Mouse (Mus musculus) thymus, adult 2 months (tissue): ENCODE results near the gene Ccer1. TPM values are rescaled to one million over a fixed set of nuclear protein-coding genes. Genes with fewer than 3 reads are reported as not detected.

Source experiments
- DNase-seq: peaks from one replicate; pipeline ENCODE4 v3.0.0; 2021
- H3K27ac ChIP-seq: fragments of 200-500 bp; 2 replicates; pipeline ENCODE4 v1.5.1; 2012; ENCODE audit warnings: low read length, control low read depth; ENCODE audit not compliant: control insufficient read depth, insufficient read depth
- H3K27me3 ChIP-seq: fragments of 200-500 bp; 2 replicates; pipeline ENCODE4 v1.6.1; 2012; ENCODE audit warnings: mild to moderate bottlenecking, low read length, moderate library complexity, mixed read lengths; ENCODE audit not compliant: control insufficient read depth, insufficient read depth
- H3K36me3 ChIP-seq: fragments of 200-500 bp; 2 replicates; pipeline ENCODE4 v1.6.1; 2012; ENCODE audit warnings: mild to moderate bottlenecking, low read length, moderate library complexity; ENCODE audit not compliant: control insufficient read depth, insufficient read depth
- H3K4me1 ChIP-seq: fragments of 200-500 bp; replicated peaks from 2 replicates; pipeline ENCODE4 v1.6.1; 2012; ENCODE audit warnings: low read length; ENCODE audit not compliant: control insufficient read depth, insufficient read depth
- H3K4me3 ChIP-seq: fragments of 200-500 bp; 2 replicates; pipeline ENCODE4 v1.5.1; 2012; ENCODE audit warnings: mild to moderate bottlenecking, low read length, control low read depth, moderate library complexity; ENCODE audit not compliant: control insufficient read depth, insufficient read depth
- CTCF ChIP-seq: fragments of 200-500 bp; IDR thresholded peaks from 2 replicates; pipeline ENCODE4 v1.5.1; 2012; ENCODE audit warnings: mild to moderate bottlenecking, control low read depth, low read length, moderate library complexity, borderline replicate concordance; ENCODE audit not compliant: control insufficient read depth, poor library complexity, insufficient read depth; ENCODE audit errors: extremely low read depth
- POLR2A ChIP-seq: fragments of 200-500 bp; IDR thresholded peaks from 2 replicates; pipeline ENCODE4 v1.6.1; 2012; ENCODE audit warnings: mild to moderate bottlenecking, low read length, control low read depth, moderate library complexity; ENCODE audit not compliant: control insufficient read depth, poor library complexity, insufficient read depth; ENCODE audit errors: extremely low read depth
- WGBS: fragments of 180-500 bp; shearing (Covaris S2); methylation state at CpG from one replicate; pipeline ENCODE4 v1.1.7; 2018; 5-methylcytosine and 5-hydroxymethylcytosine counted together
- polyA plus RNA-seq: library from polyadenylated mRNA; depleted of rRNA; stranded (reverse); fragments of >200 nt; gene quantifications from 2 replicates; pipeline ENCODE4 v1.2.3, GENCODE M21; 2012

Gene Ccer1
- polyA plus RNA-seq, 1 experiment = 0.12 TPM

DNA sequence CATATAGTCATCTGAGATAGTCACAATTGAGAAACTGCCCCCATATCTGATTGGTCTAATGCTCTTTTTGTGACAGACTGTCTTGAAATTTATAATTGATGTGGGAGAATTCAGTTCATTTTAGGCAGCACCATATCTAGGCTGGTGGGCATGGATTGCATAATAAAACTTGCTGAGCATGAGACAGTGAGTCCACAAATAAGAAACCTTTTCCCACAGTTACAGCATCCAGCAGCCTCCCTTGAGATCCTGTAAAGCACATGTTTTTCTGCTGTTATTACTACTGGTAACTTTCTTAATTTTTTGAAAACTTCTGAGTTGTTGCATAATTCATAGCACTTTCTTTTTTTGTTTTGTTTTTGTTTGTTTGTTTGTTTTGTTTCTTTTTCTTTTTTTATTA lies 9.9 kb upstream of the Ccer1 start:
- TF ChIP-seq POLR2A = no peak
- no peak for TF ChIP-seq CTCF
- no peaks in the 10 kb centered on the region for H3K36me3 ChIP-seq
- H3K27ac ChIP-seq = no peak overlapping the region
- H3K27me3 ChIP-seq = no peaks in the 10 kb centered on the region
- H3K4me3 ChIP-seq = no peak overlapping the region
- DNase-seq = no peak
- H3K4me1 ChIP-seq = no peaks in the 10 kb centered on the region

DNA sequence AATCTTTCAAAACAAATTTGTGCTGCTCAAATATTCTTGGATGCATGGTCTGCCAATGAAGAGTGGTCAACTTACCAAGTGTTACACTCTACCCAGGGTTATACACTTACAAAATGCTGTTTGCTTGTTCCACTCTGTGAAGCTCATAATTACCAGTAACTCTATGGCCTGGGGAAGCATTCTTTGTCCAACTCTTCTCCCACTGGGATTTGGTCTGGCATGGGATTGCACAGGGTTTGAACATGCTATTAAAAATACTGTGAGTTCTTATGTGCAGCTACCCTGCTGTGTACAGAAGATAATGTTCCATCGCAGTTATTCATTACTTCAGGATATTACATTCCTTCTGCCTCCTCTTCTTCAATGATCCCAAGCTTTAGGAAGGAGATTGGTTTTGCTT lies 5.7 kb upstream of the Ccer1 start:
- TF ChIP-seq POLR2A (no peak), CTCF (no peak)
- H3K27me3 ChIP-seq = no peaks in the 10 kb centered on the region
- no peaks in the 10 kb centered on the region for H3K4me1 ChIP-seq
- no peak overlapping the region for H3K27ac ChIP-seq
- 98% methylated on average over 1 of the region's 1 CpGs for WGBS
- H3K36me3 ChIP-seq = no peaks in the 10 kb centered on the region
- H3K4me3 ChIP-seq = no peak overlapping the region
- no peak for DNase-seq

DNA sequence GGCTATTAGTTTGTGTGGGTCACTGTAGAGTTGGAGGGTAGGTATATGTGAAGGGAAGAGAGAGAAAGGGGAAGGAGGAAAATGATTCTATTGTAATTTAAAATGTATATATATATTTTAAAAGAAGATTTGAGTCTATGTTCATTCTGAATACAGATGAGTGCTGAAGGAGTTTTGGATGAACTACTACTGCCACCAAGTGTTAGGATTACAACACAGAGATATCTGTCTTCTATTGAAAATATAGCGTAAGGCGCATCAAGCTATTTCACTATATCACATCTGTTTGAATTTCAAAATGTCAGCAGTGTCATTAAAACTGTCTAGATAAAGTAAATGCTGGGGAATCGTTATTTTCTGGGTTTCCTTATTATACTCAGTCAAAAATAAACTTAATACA lies 3.4 kb upstream of the Ccer1 start:
- H3K4me3 ChIP-seq = no peak overlapping the region
- TF ChIP-seq CTCF (no peak), POLR2A (no peak)
- WGBS = 82% methylated on average over 3 of the region's 3 CpGs
- H3K36me3 ChIP-seq = no peaks in the 10 kb centered on the region
- no peak for DNase-seq
- H3K4me1 ChIP-seq = no peaks in the 10 kb centered on the region
- no peaks in the 10 kb centered on the region for H3K27me3 ChIP-seq
- no peak overlapping the region for H3K27ac ChIP-seq

DNA sequence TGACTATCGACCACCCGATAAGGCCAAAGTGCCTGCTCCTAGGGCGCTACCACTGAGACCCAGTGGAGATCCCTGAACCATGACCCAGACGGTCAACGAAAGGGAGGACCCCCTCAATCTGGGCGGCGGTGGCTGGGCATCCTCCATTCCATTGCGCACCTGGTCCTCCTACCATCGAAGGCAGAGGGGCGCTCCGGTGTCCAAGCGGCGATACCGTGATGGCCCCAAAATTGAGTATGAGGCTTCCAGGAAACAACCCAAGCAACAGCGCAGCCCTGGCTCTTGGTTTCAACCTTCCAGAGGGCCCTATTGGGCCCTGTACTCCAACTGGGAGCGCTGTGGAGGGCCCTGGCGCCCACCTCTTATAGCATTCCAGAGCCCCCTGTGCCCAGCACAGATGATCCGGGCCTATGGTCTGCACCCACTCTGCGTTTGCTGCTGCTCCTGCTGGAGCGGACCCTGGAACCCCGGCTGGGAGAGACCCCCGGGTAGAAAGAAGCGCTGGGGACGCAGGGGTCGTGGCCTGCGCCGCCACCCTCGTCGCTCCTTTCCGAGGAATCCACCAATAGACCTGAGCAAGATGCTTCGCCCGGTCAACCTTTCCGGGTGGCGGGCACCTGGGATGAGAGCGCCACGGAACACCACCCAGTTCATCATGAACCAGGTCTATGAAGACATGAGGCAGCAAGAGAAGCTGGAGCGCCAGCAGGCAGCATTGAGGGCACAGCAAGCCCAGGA lies 708 bp downstream of the Ccer1 start:
- Histone ChIP-seq H3K27me3 (no peaks in the 10 kb centered on the region), H3K4me3 (no peak overlapping the region), H3K27ac (no peak overlapping the region), H3K4me1 (no peaks in the 10 kb centered on the region), H3K36me3 (no peaks in the 10 kb centered on the region)
- no peak for DNase-seq
- TF ChIP-seq POLR2A = no peak
- no peak for TF ChIP-seq CTCF
- 94% methylated on average over 37 of the region's 37 CpGs for WGBS

DNA sequence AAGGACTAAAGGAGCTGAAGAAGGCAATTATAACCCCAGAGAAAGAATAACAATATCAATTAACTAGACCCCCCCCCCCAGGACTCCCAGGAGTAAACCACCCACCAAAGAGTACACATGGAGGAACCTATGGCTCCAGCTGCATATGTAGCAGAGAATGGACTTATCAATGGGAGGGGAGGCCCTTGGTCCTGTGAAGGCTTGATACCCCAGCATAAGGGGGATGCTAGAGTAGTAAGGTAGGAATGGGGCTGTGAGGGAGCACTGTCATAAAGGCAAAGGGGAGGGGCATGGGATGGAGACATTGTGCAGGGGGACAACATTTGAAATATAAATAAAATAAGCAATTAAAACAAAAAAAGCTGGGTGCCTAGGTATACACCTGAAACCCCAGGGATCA lies 9.5 kb downstream of the Ccer1 start:
- H3K27me3 ChIP-seq = no peaks in the 10 kb centered on the region
- no peak overlapping the region for H3K4me3 ChIP-seq
- no peak overlapping the region for H3K27ac ChIP-seq
- no peak for TF ChIP-seq CTCF
- TF ChIP-seq POLR2A = no peak
- H3K4me1 ChIP-seq = no peaks in the 10 kb centered on the region
- no peak for DNase-seq
- H3K36me3 ChIP-seq = no peaks in the 10 kb centered on the region

DNA sequence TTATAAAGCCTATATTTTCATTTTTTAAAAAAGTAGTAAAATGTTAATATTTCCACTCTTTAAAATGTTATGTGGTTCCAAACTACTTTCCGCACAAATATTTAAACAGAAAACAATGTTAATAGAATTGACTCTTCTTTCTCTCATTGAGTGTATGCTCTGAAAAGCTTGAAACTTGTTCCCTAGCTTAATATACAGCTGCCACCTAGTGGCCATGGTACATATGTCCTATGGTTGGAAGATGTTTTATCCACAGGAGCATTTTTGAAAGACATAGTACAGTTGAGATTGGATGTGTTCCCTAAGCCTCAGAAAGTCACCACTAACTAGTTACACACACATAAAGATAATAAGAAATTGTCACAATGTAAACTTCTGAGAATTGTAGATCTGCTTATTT lies 11.7 kb downstream of the Ccer1 start:
- no peak overlapping the region for H3K4me3 ChIP-seq
- H3K27me3 ChIP-seq = no peaks in the 10 kb centered on the region
- no peaks in the 10 kb centered on the region for H3K36me3 ChIP-seq
- no peak overlapping the region for H3K27ac ChIP-seq
- DNase-seq = no peak
- no peaks in the 10 kb centered on the region for H3K4me1 ChIP-seq
- TF ChIP-seq POLR2A (no peak), CTCF (no peak)
- 70% methylated on average over 1 of the region's 1 CpGs for WGBS

DNA sequence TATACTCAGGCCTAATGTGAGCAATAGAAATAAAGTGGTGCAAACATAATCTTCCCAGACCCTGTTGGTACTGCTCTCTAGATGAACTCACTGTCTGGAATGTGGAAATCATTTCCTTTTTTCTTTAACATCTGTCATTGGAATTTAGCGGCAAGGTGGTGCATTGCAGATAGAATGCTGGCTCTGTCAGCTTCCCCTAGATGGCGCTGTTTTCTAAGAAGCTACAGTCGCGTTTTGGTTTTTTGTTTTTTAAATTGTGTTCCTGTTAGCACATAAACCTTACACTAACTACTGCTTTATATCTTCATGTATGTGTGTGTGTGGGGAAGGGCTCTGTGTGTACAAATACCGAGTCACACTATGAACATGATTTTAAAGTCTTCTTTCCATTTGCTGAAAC lies 19.8 kb downstream of the Ccer1 start:
- Histone ChIP-seq H3K4me1 (no peaks in the 10 kb centered on the region), H3K27me3 (no peaks in the 10 kb centered on the region), H3K4me3 (no peak overlapping the region), H3K36me3 (no peaks in the 10 kb centered on the region), H3K27ac (no peak overlapping the region)
- 4% methylated on average over 5 of the region's 5 CpGs for WGBS
- TF ChIP-seq POLR2A = no peak
- TF ChIP-seq CTCF = no peak
- no peak for DNase-seq
